Mouse (Mus musculus) mature B cell (primary cell): ENCODE results near the gene Magi3.

Experiments
- in situ Hi-C: fragments of 300-500 bp; cut with MboI; formaldehyde crosslinking; loops from 2 replicates; pipeline ENCODE4 v1.14.3; 2019

The Magi3 gene

GRCm38 (mm10) chr3:104032086-104032485, 188.1 kb downstream of the Magi3 start:
- in situ Hi-C loops: no loop called here

- in situ Hi-C loops: loop anchor here (10.0 kb wide), 1 partner anchor 418 kb away; no protein-coding TSS in a partner anchor
These were observed 193.2 kb downstream of the Magi3 start for GRCm38 (mm10) chr3:104026938-104027337.

- in situ Hi-C loops: loop anchor here (10.0 kb wide), 1 partner anchor 425 kb away; no protein-coding TSS in a partner anchor
These were observed 200.1 kb downstream of the Magi3 start for GRCm38 (mm10) chr3:104020101-104020500.

GRCm38 (mm10) chr3:104019453-104019852, 200.7 kb downstream of the Magi3 start:
- in situ Hi-C loops: no loop called here

GRCm38 (mm10) chr3:104017931-104018330, 202.2 kb downstream of the Magi3 start:
- in situ Hi-C loops: no loop called here

GRCm38 (mm10) chr3:104011972-104012371, 208.2 kb downstream of the Magi3 start:
- in situ Hi-C loops: no loop called here

- in situ Hi-C loops: no loop called here
These were observed 210.1 kb downstream of the Magi3 start for GRCm38 (mm10) chr3:104009924-104010662.

GRCm38 (mm10) chr3:104007479-104007878, 212.7 kb downstream of the Magi3 start:
- in situ Hi-C loops: no loop called here

- in situ Hi-C loops: no loop called here
These were observed 213.2 kb downstream of the Magi3 start for GRCm38 (mm10) chr3:104006896-104007466.

GRCm38 (mm10) chr3:103998724-103999123, 221.4 kb downstream of the Magi3 start:
- in situ Hi-C loops: no loop called here

GRCm38 (mm10) chr3:103991271-103991670, 228.9 kb downstream of the Magi3 start:
- in situ Hi-C loops: no loop called here

GRCm38 (mm10) chr3:103989352-103989751, 230.8 kb downstream of the Magi3 start:
- in situ Hi-C loops: no loop called here

- in situ Hi-C loops: no loop called here
These were observed 232.2 kb downstream of the Magi3 start for GRCm38 (mm10) chr3:103987831-103988432.

GRCm38 (mm10) chr3:103985194-103985593, 235.0 kb downstream of the Magi3 start:
- in situ Hi-C loops: no loop called here

- in situ Hi-C loops: no loop called here
These were observed 235.6 kb downstream of the Magi3 start for GRCm38 (mm10) chr3:103984556-103984955.

GRCm38 (mm10) chr3:103971157-103971556, 249.0 kb downstream of the Magi3 start:
- in situ Hi-C loops: no loop called here

- in situ Hi-C loops: no loop called here
These were observed 251.5 kb downstream of the Magi3 start for GRCm38 (mm10) chr3:103968701-103969100.

- in situ Hi-C loops: no loop called here
These were observed 252.1 kb downstream of the Magi3 start, which contains the start of gene Phtf1 for GRCm38 (mm10) chr3:103967861-103968691. Gene Phtf1, plus strand, starts transcription at chr3:103968110.

GRCm38 (mm10) chr3:103967231-103967630, 252.9 kb downstream of the Magi3 start:
- in situ Hi-C loops: no loop called here
